Mouse (Mus musculus): ENCODE results near the gene Gm49380. TPM values are rescaled to one million over a fixed set of nuclear protein-coding genes. Genes with fewer than 3 reads are reported as not detected.

The Gm49380 gene
- total RNA-seq, 2 experiments from 2014 or later, result 0.28 TPM; not detected in 1

GRCm38 (mm10) chr9:44031079-44031478, 82.2 kb downstream of the Gm49380 start:
- DNase-seq (ENCODE audit: extremely low spot score in 1 of 2, low spot score in 1 of 2), result no peak

GRCm38 (mm10) chr9:44030646-44031045, 82.7 kb downstream of the Gm49380 start:
- no peak for DNase-seq (ENCODE audit: extremely low spot score in 1 of 2, low spot score in 1 of 2)

- DNase-seq (ENCODE audit: extremely low spot score in 1 of 2, low spot score in 1 of 2), result no peak
These were observed 83.6 kb downstream of the Gm49380 start for GRCm38 (mm10) chr9:44029580-44030236.

GRCm38 (mm10) chr9:44024096-44024495, 89.2 kb downstream of the Gm49380 start:
- DNase-seq (ENCODE audit: extremely low spot score in 1 of 2, low spot score in 1 of 2), result no peak

GRCm38 (mm10) chr9:44022100-44022847, 91.0 kb downstream of the Gm49380 start:
- no peak for DNase-seq (ENCODE audit: extremely low spot score in 1 of 2, low spot score in 1 of 2)

- DNase-seq (ENCODE audit: extremely low spot score in 1 of 2, low spot score in 1 of 2), result no peak
These were observed 93.3 kb downstream of the Gm49380 start for GRCm38 (mm10) chr9:44020001-44020400.

- DNase-seq (ENCODE audit: extremely low spot score in 1 of 2, low spot score in 1 of 2), result no peak
These were observed 95.5 kb downstream of the Gm49380 start for GRCm38 (mm10) chr9:44017846-44018245.

Other genes starting within 250 kb of the Gm49380 start
- 100 to 1,000 TPM; 833 to 928 TPM for gene Thy1, start 70.1 kb downstream of the Gm49380 start, total RNA-seq (2021)
- 10 to 100 TPM; 59.4 to 81.4 TPM for gene Usp2, start 46.5 kb downstream of the Gm49380 start, total RNA-seq (2021)
- gene Mfrp, start 11.8 kb downstream of the Gm49380 start, total RNA-seq (2021), result under 1 TPM; 0.31 to 0.49 TPM
- 10 to 100 TPM; 13.6 to 16.8 TPM for gene C1qtnf5, start 6.3 kb downstream of the Gm49380 start, total RNA-seq (2021)
- gene Rnf26, start within 50 bp of the Gm49380 start, total RNA-seq (2021), result 10 to 100 TPM; 30.3 to 33.0 TPM
- 10 to 100 TPM; 22.5 to 29.3 TPM for gene Mcam, start 21.0 kb upstream of the Gm49380 start, total RNA-seq (2021)
- gene Cbl, start 120.5 kb upstream of the Gm49380 start, total RNA-seq (2021), result 10 to 100 TPM; 49.2 to 63.4 TPM
- gene Ccdc153, start 127.2 kb upstream of the Gm49380 start, total RNA-seq (2021), result 1 to 10 TPM; 1.9 to 5.4 TPM
- 1 to 10 TPM; 1.3 to 1.4 TPM for gene Pdzd3, start 138.0 kb upstream of the Gm49380 start, total RNA-seq (2021)
- gene Nlrx1, start 155.1 kb upstream of the Gm49380 start, total RNA-seq (2021), result 10 to 100 TPM; 12.8 to 14.7 TPM
- gene Abcg4, start 175.1 kb upstream of the Gm49380 start, total RNA-seq (2021), result 10 to 100 TPM; 65.0 to 79.6 TPM
- 10 to 100 TPM; 28.1 to 31.2 TPM for gene Hinfp, start 192.2 kb upstream of the Gm49380 start, total RNA-seq (2021)
- gene C2cd2l, start 206.8 kb upstream of the Gm49380 start, total RNA-seq (2021), result 100 to 1,000 TPM; 196 to 200 TPM
- 10 to 100 TPM; 14.2 to 15.8 TPM for gene Dpagt1, start 212.5 kb upstream of the Gm49380 start, total RNA-seq (2021)
- 10 to 100 TPM; 50.6 to 58.4 TPM for gene H2afx, start 221.2 kb upstream of the Gm49380 start, total RNA-seq (2021)
- gene Hmbs, start 230.7 kb upstream of the Gm49380 start, total RNA-seq (2021), result 10 to 100 TPM; 17.9 to 23.6 TPM
- 10 to 100 TPM; 49.0 to 51.4 TPM for gene Vps11, start 248.2 kb upstream of the Gm49380 start, total RNA-seq (2021)

Data from layer of hippocampus, postnatal 25 days (tissue).